Mouse (Mus musculus) forebrain, postnatal 0 days (tissue): ENCODE measurements around the gene Guca2b. TPM values are rescaled to one million over a fixed set of nuclear protein-coding genes. Genes with fewer than 3 reads are reported as not detected.

Source experiments
- ATAC-seq: fragments of 200-750 bp; cut with Nextera tagmentation; 2 replicates; pipeline ENCODE4 v1.8.0; 2017; ENCODE audit warnings: mild to moderate bottlenecking, moderate library complexity
- DNase-seq: peaks from one replicate; pipeline ENCODE4 v3.0.0-alpha.2; 2015
- H3K27ac ChIP-seq: fragments of 300-500 bp; sonication (generic); 2 replicates; pipeline ENCODE4 v1.5.1; 2014; ENCODE audit warnings: low read depth, mild to moderate bottlenecking, antibody characterized with exemption, low read length, moderate library complexity, mixed read lengths
- H3K27me3 ChIP-seq: fragments of 300-500 bp; sonication (generic); 2 replicates; pipeline ENCODE4 v1.6.1; 2014; ENCODE audit warnings: mild to moderate bottlenecking, low read length, mixed read lengths; ENCODE audit not compliant: insufficient read depth
- H3K36me3 ChIP-seq: fragments of 300-500 bp; sonication (generic); 2 replicates; pipeline ENCODE4 v1.6.1; 2014; ENCODE audit warnings: mild to moderate bottlenecking, moderate library complexity; ENCODE audit not compliant: insufficient read depth
- H3K4me1 ChIP-seq: fragments of 300-500 bp; sonication (generic); 2 replicates; pipeline ENCODE4 v1.6.1; 2014; ENCODE audit warnings: antibody characterized with exemption; ENCODE audit not compliant: insufficient read depth
- H3K4me2 ChIP-seq: fragments of 300-500 bp; sonication (generic); 2 replicates; pipeline ENCODE4 v1.6.1; 2014; ENCODE audit warnings: low read depth, mild to moderate bottlenecking, moderate library complexity
- H3K4me3 ChIP-seq: fragments of 300-500 bp; sonication (generic); 2 replicates; pipeline ENCODE4 v1.5.1; 2014; ENCODE audit warnings: low read depth, low read length, mixed read lengths
- H3K9ac ChIP-seq: fragments of 300-500 bp; sonication (generic); 2 replicates; pipeline ENCODE4 v1.6.1; 2014; ENCODE audit warnings: mild to moderate bottlenecking
- H3K9me3 ChIP-seq: fragments of 300-500 bp; sonication (generic); 2 replicates; pipeline ENCODE4 v1.6.1; 2016; ENCODE audit warnings: low read length
- CTCF ChIP-seq: sonication (generic); IDR thresholded peaks from 2 replicates; pipeline ENCODE4 v1.5.1; 2016; ENCODE audit warnings: antibody characterized with exemption, control low read depth, low read depth
- WGBS: fragments of 180-500 bp; shearing (Covaris S2); extraction: QIAGEN DNeasy Blood & Tissue Kit; methylation state at CpG from one replicate; pipeline ENCODE4 v1.1.7; 2014; 5-methylcytosine and 5-hydroxymethylcytosine counted together
- polyA plus RNA-seq: library from polyadenylated mRNA; unstranded; fragments of >200 nt; fragmentation: Nextera tagmentation; extraction: Ambion mirVana; gene quantifications from 2 replicates; pipeline ENCODE4 v1.2.1, GENCODE M21; 2015
- total RNA-seq: library from RNA; depleted of rRNA; stranded (reverse); fragments of >200 nt; gene quantifications from 2 replicates; pipeline ENCODE4 v1.2.3, GENCODE M21; 2014; rRNA removed

Gene Guca2b
- not detected in 2 replicates for total RNA-seq
- not detected in 2 replicates for polyA plus RNA-seq

GRCm38 (mm10) chr4:119658731-119659130 lies at the start of gene Guca2b:
Guca2b (minus strand) TSS chr4:119658954.
- no peak for ATAC-seq
- H3K27me3 ChIP-seq, result no peaks in the 10 kb centered on the region
- WGBS, result 83% methylated on average over 4 of the region's 4 CpGs
- no peak within 1 kb of the TSS for H3K27ac ChIP-seq
- H3K4me2 ChIP-seq, result no peak within 1 kb of the TSS
- DNase-seq, result no peak
- no peak for TF ChIP-seq CTCF
- H3K36me3 ChIP-seq, result no peaks in the 10 kb centered on the region
- no peak within 1 kb of the TSS for H3K4me3 ChIP-seq
- H3K4me1 ChIP-seq, result no peaks in the 10 kb centered on the region
- H3K9me3 ChIP-seq, result no peaks in the 10 kb centered on the region
- H3K9ac ChIP-seq, result no peak within 1 kb of the TSS

- WGBS, result 6% methylated on average over 3 of the region's 3 CpGs
- no peak overlapping the region for H3K4me3 ChIP-seq
- TF ChIP-seq CTCF, result no peak
- ATAC-seq (no peak), DNase-seq (no peak)
- H3K27me3 ChIP-seq, result no peaks in the 10 kb centered on the region
- H3K4me2 ChIP-seq, result no peak overlapping the region
- H3K27ac ChIP-seq, result no peak overlapping the region
- H3K36me3 ChIP-seq, result no peaks in the 10 kb centered on the region
- no peak overlapping the region for H3K9ac ChIP-seq
- H3K9me3 ChIP-seq, result no peaks in the 10 kb centered on the region
- H3K4me1 ChIP-seq, result no peaks in the 10 kb centered on the region
Measured at GRCm38 (mm10) chr4:119707751-119708150, 49.0 kb upstream of the Guca2b start.

DNA sequence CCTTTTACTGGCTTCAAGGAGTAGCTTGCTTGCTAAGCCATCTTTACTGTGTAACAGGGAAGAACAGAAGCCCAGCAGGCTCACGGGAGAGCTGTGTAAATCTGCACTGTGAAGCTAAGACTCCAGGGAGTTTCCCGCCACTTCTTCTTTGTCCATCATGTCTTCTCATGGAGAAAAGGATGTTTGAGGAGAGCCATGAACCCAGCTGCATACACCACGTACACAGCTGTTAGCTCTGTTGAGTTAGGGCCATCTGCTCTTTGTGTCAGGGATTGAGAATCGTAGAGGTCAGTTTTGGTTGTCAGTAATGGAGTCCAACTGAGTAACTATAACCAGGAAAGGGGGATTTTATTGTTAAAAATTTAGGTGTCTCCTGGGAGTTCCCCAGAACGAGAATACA lies 48.6 kb upstream of the Guca2b start:
- Histone ChIP-seq H3K36me3 (no peaks in the 10 kb centered on the region), H3K27me3 (no peaks in the 10 kb centered on the region), H3K9ac (no peak overlapping the region), H3K27ac (no peak overlapping the region), H3K4me3 (no peak overlapping the region), H3K9me3 (no peaks in the 10 kb centered on the region), H3K4me2 (no peak overlapping the region), H3K4me1 (no peaks in the 10 kb centered on the region)
- DNase-seq (no peak), ATAC-seq (no peak)
- WGBS, result 54% methylated on average over 5 of the region's 5 CpGs
- no peak for TF ChIP-seq CTCF

DNA sequence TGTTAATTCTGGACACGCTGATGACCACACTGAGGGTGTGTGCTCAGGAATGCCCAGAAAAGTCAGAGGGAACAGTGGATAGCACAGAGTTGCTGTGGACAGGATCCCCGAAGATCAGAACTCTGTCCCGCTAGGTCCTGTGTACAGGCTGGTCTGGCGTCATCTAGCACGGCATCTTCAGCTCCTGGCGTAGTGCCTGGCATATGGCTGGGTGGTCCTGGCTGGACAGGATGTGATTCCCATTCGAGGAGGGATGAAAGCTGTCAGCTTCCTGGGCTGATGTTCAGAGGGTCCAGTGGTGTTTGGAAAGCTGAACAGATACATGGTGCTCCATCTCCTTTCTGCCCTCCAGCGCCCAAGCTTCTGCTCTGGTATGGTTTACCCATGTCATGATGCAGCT lies 45.2 kb upstream of the Guca2b start:
- WGBS, result 90% methylated on average over 8 of the region's 8 CpGs
- H3K9ac ChIP-seq, result no peak overlapping the region
- no peaks in the 10 kb centered on the region for H3K27me3 ChIP-seq
- DNase-seq (no peak), ATAC-seq (no peak)
- H3K4me1 ChIP-seq, result no peaks in the 10 kb centered on the region
- TF ChIP-seq CTCF, result no peak
- no peak overlapping the region for H3K4me2 ChIP-seq
- no peak overlapping the region for H3K4me3 ChIP-seq
- no peaks in the 10 kb centered on the region for H3K36me3 ChIP-seq
- H3K9me3 ChIP-seq, result no peaks in the 10 kb centered on the region
- H3K27ac ChIP-seq, result no peak overlapping the region

DNA sequence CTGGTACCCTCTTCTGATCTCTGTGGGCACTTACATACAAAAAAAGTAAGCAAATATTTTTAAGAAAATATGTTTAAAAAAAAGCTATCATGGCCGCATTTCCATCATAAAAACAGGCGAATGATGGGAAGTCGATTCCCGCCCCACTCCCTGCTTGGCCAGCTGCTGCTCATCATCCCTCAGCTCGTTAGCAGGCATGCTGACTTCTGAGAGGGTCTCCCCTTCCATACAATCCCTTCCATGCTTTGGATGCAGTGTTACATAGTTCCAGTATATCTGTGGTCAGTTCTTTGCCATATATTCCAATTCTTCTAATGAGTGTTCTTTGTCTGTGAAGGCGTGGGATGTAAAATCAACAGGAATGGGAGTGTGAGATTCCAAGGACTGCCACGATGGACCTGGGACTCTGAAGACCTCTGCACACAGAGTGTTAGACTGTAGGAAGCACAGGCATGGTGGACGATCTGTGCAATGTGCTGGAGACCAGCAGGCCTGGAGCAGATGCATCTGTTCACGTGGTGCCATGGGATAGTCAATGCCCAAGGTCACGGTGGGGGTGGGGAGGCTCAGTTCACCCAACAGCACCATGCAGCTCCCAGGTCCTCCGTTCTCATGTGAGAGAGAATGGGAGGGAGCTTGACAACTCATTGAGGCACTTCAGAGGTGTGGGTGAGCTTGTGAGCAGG lies 42.7 kb upstream of the Guca2b start:
- DNase-seq (no peak), ATAC-seq (no peak)
- Histone ChIP-seq H3K9me3 (no peaks in the 10 kb centered on the region), H3K9ac (no peak overlapping the region), H3K4me1 (no peaks in the 10 kb centered on the region), H3K27ac (no peak overlapping the region), H3K36me3 (no peaks in the 10 kb centered on the region), H3K4me2 (no peak overlapping the region), H3K4me3 (no peak overlapping the region), H3K27me3 (no peaks in the 10 kb centered on the region)
- no peak for TF ChIP-seq CTCF
- 89% methylated on average over 11 of the region's 11 CpGs for WGBS

DNA sequence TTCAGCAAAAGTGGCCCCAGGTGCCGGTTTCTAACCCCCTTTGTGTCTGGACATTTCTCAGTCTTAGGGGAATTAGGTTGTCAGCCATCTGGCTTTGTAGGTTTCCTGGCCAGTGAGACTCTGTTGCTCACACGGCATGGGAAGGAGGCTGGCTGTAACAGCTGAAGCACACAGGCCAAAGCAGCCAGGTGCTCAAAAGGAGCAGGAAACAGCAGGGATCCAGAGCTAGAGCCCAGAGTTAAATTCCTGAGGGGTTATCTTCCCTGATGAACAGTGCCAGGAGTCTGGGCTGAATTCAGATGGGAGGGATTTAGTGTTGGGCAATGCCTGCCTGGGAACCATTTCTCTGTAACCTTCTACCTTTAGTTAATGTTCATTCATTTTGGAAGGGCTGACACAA lies 39.6 kb upstream of the Guca2b start:
- no peak for ATAC-seq
- Histone ChIP-seq H3K4me2 (no peak overlapping the region), H3K9me3 (no peaks in the 10 kb centered on the region), H3K4me3 (no peak overlapping the region), H3K4me1 (no peaks in the 10 kb centered on the region), H3K36me3 (no peaks in the 10 kb centered on the region), H3K27ac (no peak overlapping the region), H3K9ac (no peak overlapping the region), H3K27me3 (no peaks in the 10 kb centered on the region)
- no peak for DNase-seq
- 53% methylated on average over 2 of the region's 2 CpGs for WGBS
- no peak for TF ChIP-seq CTCF

DNA sequence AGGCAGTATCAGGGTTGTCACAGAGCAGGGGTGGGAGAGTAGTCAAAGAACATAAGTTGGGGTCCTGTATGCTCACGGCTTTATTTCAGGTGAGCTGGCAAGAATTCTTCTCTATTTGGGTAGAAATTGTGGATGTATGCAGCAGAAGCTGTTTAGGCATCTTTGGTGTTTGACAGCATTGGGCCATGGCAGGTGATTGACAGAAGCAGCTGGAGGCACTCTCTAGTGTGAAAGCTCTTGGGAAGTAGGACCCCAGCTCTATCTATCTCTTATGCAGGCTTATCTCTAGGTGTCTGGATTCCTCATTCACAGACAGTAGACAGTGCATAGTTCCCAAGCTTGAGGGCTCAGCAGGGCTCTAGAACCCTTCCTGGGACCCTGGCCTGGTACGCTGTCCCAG lies 27.0 kb upstream of the Guca2b start:
- no peaks in the 10 kb centered on the region for H3K9me3 ChIP-seq
- no peak overlapping the region for H3K9ac ChIP-seq
- H3K27ac ChIP-seq, result no peak overlapping the region
- ATAC-seq (no peak), DNase-seq (no peak)
- 80% methylated on average over 2 of the region's 2 CpGs for WGBS
- H3K36me3 ChIP-seq, result no peaks in the 10 kb centered on the region
- TF ChIP-seq CTCF, result no peak
- H3K4me2 ChIP-seq, result no peak overlapping the region
- H3K27me3 ChIP-seq, result no peaks in the 10 kb centered on the region
- no peak overlapping the region for H3K4me3 ChIP-seq
- no peaks in the 10 kb centered on the region for H3K4me1 ChIP-seq
